Mouse (Mus musculus): ENCODE measurements around the gene Olfr1251. TPM values are rescaled to one million over a fixed set of nuclear protein-coding genes. Genes with fewer than 3 reads are reported as not detected.
"Not testable (repeated sequence)": the region's sequence is repeated elsewhere in the genome, so short reads cannot be mapped to it uniquely, and the experiment has no call there.

Olfr1251 gene
- not detected in 2 replicates for polyA plus RNA-seq (2012; rRNA removed)

GRCm38 (mm10) chr2:89671836-89672235 is at the start of gene Olfr1251:
TSS of gene Olfr1251 (minus strand) at chr2:89671936.
- no peak within 1 kb of the TSS for H3K27ac ChIP-seq (ENCODE audit: insufficient read depth, low read length)
- H3K4me3 ChIP-seq (ENCODE audit: insufficient read depth, low read length) = no peak within 1 kb of the TSS
- no peak for TF ChIP-seq CTCF (IDR thresholded peaks at IDR 0.05; ENCODE audit: extremely low read depth, insufficient read depth, low read length)
- no peak for TF ChIP-seq POLR2A (IDR thresholded peaks at IDR 0.05; ENCODE audit: extremely low read depth, insufficient read depth, low read length)
- H3K4me1 ChIP-seq (ENCODE audit: control insufficient read depth, insufficient read depth, low read length) = no peaks in the 10 kb centered on the region

- no peak overlapping the region for H3K4me3 ChIP-seq (ENCODE audit: insufficient read depth, low read length)
- no peaks in the 10 kb centered on the region for H3K4me1 ChIP-seq (ENCODE audit: control insufficient read depth, insufficient read depth, low read length)
- H3K27ac ChIP-seq (ENCODE audit: insufficient read depth, low read length) = no peak overlapping the region
- TF ChIP-seq POLR2A (IDR thresholded peaks at IDR 0.05; ENCODE audit: extremely low read depth, insufficient read depth, low read length) (no peak), CTCF (IDR thresholded peaks at IDR 0.05; ENCODE audit: extremely low read depth, insufficient read depth, low read length) (no peak)
These were observed 20.2 kb upstream of the Olfr1251 start for GRCm38 (mm10) chr2:89691980-89692379.

DNA sequence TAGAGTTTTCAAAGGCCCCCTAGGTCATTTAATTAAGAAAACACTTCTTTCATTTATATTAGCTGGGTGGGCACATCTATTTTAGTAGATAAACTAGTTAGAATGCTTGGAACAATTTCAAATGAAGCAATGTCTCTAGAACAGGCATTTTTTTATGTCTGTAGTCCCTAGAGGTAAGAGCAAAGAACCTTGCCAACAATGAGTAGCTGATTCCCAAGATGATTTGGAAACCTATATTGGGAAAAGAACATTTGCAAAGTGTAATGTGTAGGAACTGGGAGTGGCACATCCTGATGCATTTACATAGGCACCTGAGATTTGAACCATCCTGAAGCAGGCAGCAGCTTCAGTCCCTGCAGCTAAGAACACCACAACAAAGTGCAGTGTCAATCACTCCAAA is 10.4 kb downstream of the Olfr1251 start, which contains the start of gene Olfr1250:
TSS of gene Olfr1250 (minus strand) at position 101 of the 400 bp plus-strand sequence.
- H3K4me1 ChIP-seq (ENCODE audit: control insufficient read depth, insufficient read depth, low read length) = no peaks in the 10 kb centered on the region
- no peak for TF ChIP-seq POLR2A (IDR thresholded peaks at IDR 0.05; ENCODE audit: extremely low read depth, insufficient read depth, low read length)
- TF ChIP-seq CTCF (IDR thresholded peaks at IDR 0.05; ENCODE audit: extremely low read depth, insufficient read depth, low read length) = no peak
- H3K27ac ChIP-seq (ENCODE audit: insufficient read depth, low read length) = no peak within 1 kb of the TSS
- no peak within 1 kb of the TSS for H3K4me3 ChIP-seq (ENCODE audit: insufficient read depth, low read length)

GRCm38 (mm10) chr2:89634883-89635282 is 36.9 kb downstream of the Olfr1251 start, which contains the start of gene Olfr1249:
TSS of gene Olfr1249 (minus strand) at chr2:89634983.
- no peak within 1 kb of the TSS for H3K4me3 ChIP-seq (ENCODE audit: insufficient read depth, low read length)
- no peaks in the 10 kb centered on the region for H3K4me1 ChIP-seq (ENCODE audit: control insufficient read depth, insufficient read depth, low read length)
- no peak within 1 kb of the TSS for H3K27ac ChIP-seq (ENCODE audit: insufficient read depth, low read length)
- TF ChIP-seq POLR2A (IDR thresholded peaks at IDR 0.05; ENCODE audit: extremely low read depth, insufficient read depth, low read length) (no peak), CTCF (IDR thresholded peaks at IDR 0.05; ENCODE audit: extremely low read depth, insufficient read depth, low read length) (no peak)

GRCm38 (mm10) chr2:89618145-89618544 is 53.6 kb downstream of the Olfr1251 start, which contains the start of gene Olfr1248:
TSS of gene Olfr1248 (minus strand) at chr2:89618245.
- H3K27ac ChIP-seq (ENCODE audit: insufficient read depth, low read length); H3K4me3 ChIP-seq (ENCODE audit: insufficient read depth, low read length); H3K4me1 ChIP-seq (ENCODE audit: control insufficient read depth, insufficient read depth, low read length): not testable (repeated sequence)

Other genes starting within 250 kb of the Olfr1251 start
- gene Olfr1240, start 228.9 kb downstream of the Olfr1251 start, polyA plus RNA-seq (2012; rRNA removed) = not detected in 2 replicates
- gene Olfr1241, start 184.8 kb downstream of the Olfr1251 start, polyA plus RNA-seq (2012; rRNA removed) = not detected in 2 replicates
- gene Olfr1242, start 173.6 kb downstream of the Olfr1251 start, polyA plus RNA-seq (2012; rRNA removed) = not detected in 2 replicates
- not detected in 2 replicates for gene Olfr1243, start 140.4 kb downstream of the Olfr1251 start, polyA plus RNA-seq (2012; rRNA removed)
- gene Olfr1245, start 93.5 kb downstream of the Olfr1251 start, polyA plus RNA-seq (2012; rRNA removed) = not detected in 2 replicates
- gene Olfr1246, start 78.8 kb downstream of the Olfr1251 start, polyA plus RNA-seq (2012; rRNA removed) = not detected in 2 replicates
- gene Olfr1247, start 57.8 kb downstream of the Olfr1251 start, polyA plus RNA-seq (2012; rRNA removed) = 0.02 TPM in 1 of 2 replicates, not detected in the other
- not detected in 2 replicates for gene Olfr1248, start 53.7 kb downstream of the Olfr1251 start, polyA plus RNA-seq (2012; rRNA removed)
- not detected in 2 replicates for gene Olfr1249, start 37.0 kb downstream of the Olfr1251 start, polyA plus RNA-seq (2012; rRNA removed)
- gene Olfr1250, start 10.5 kb downstream of the Olfr1251 start, polyA plus RNA-seq (2012; rRNA removed) = not detected in 2 replicates
- gene Olfr1252, start 53.1 kb upstream of the Olfr1251 start, polyA plus RNA-seq (2012; rRNA removed) = not detected in 2 replicates
- not detected in 2 replicates for gene Olfr1253, start 85.2 kb upstream of the Olfr1251 start, polyA plus RNA-seq (2012; rRNA removed)
- gene Olfr1254, start 121.7 kb upstream of the Olfr1251 start, polyA plus RNA-seq (2012; rRNA removed) = not detected in 2 replicates
- gene Olfr1255, start 140.1 kb upstream of the Olfr1251 start, polyA plus RNA-seq (2012; rRNA removed) = not detected in 2 replicates
- gene Olfr1256, start 169.6 kb upstream of the Olfr1251 start, polyA plus RNA-seq (2012; rRNA removed) = not detected in 2 replicates
- gene Olfr48, start 176.3 kb upstream of the Olfr1251 start, polyA plus RNA-seq (2012; rRNA removed) = not detected in 2 replicates
- gene Olfr1257, start 206.5 kb upstream of the Olfr1251 start, polyA plus RNA-seq (2012; rRNA removed) = not detected in 2 replicates

All from cortical plate, adult 2 months (tissue).